Mouse (Mus musculus) T-helper 17 cell (primary cell): ENCODE results near the gene Nrap.
"Not testable (repeated sequence)": the region's sequence is repeated elsewhere in the genome, so short reads cannot be mapped to it uniquely, and the experiment has no call there.

Experiments
- in situ Hi-C, 2 experiments: fragments of 300-600 bp; cut with MboI, MseI; formaldehyde crosslinking; loops; 1 replicate in 1 of 2; 2 replicates in 1 of 2; pipeline ENCODE4 v1.15.1; 2025; ENCODE audit warnings: high pct_unique_total_duplicates in 2 of 2

Nrap gene

DNA sequence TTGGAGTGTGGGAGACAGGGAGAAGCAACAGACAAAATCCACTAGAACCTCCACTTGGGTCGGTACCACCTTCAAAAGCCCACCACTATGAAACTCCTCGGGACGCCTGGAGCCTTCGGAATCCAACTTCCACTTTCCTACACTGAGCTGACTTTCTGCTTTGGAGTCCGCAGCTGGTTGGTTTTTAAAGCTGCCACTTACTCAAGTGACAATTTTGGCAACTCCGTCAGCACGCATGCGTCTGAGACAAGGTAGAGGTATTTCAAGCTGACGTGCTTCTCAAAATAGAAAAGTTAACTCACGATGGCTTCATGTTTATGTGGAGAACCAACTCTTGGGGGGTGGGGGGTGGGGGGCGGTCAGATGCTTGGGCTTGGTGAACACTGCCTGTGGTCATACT lies at the start of gene Nrap:
TSS of gene Nrap (minus strand) at position 159 of the 400 bp plus-strand sequence.
- in situ Hi-C loops: no loop called here

DNA sequence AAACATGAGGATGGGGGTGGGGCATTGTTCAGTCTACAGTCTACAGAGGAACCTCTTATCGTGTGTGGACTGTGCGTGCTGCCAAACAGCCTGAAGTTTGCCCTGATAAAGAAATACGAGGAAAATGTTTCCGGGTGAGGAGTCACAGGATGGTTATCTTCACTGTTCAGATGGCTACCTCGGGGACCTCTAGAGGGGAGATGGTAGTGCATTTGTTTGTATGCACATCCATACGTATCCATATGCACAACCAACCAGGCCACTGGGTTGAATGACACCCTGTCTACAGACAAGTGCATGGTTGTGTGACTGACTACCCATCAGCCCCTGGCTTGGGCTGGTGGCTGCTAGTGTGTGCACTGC lies 49.2 kb upstream of the Nrap start:
- in situ Hi-C loops: loop anchor here in 1 of 2 experiments (5.0 kb wide), 1 partner anchor 103 kb away; no protein-coding TSS in a partner anchor

DNA sequence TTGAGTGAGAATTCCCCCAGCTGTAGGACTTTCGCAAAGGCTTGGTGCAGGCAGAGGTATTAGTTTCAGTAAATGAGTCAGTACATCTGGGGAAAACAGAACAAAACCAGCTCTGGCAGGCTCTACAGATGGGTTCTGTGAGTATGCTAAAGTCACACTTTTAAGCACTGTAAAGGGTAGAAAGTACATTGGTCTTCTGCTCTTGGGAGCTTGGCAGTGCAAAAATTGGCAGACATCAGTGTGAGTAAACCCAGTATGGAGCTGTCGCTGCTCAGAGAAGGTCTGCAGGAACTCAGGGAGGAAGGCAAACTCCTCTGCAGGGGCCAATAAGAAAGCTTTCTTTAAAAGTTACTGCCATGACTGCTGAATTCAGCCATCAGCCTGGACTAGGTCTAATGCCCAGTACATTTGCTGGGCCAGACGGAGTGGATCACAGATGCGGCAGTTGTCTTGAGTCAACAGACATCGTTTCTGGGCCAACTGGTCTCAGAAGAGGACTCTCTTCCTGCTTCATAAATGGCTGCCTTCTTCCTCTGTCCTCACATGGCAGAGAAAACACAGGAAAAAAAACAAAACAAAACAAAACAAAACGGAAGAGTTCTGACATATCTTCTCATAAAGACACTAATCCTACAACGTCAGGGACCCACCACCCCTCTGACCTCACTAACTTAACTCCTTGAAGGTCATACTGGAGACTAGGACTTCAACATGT lies 48.7 kb upstream of the Nrap start:
- in situ Hi-C loops: loop anchor here in 1 of 2 experiments (5.0 kb wide), 1 partner anchor 104 kb away; no protein-coding TSS in a partner anchor

- in situ Hi-C loops: loop anchor here in 1 of 2 experiments (5.0 kb wide), 1 partner anchor 106 kb away; no protein-coding TSS in a partner anchor
These were observed 46.5 kb upstream of the Nrap start for GRCm38 (mm10) chr19:56436380-56436779.

GRCm38 (mm10) chr19:56433581-56433980 lies 43.7 kb upstream of the Nrap start:
- in situ Hi-C loops: no loop called here

- in situ Hi-C loops: no loop called here
These were observed 42.9 kb upstream of the Nrap start for GRCm38 (mm10) chr19:56432706-56433105.

- in situ Hi-C loops: no loop called here
These were observed 40.5 kb upstream of the Nrap start for GRCm38 (mm10) chr19:56430369-56430768.

DNA sequence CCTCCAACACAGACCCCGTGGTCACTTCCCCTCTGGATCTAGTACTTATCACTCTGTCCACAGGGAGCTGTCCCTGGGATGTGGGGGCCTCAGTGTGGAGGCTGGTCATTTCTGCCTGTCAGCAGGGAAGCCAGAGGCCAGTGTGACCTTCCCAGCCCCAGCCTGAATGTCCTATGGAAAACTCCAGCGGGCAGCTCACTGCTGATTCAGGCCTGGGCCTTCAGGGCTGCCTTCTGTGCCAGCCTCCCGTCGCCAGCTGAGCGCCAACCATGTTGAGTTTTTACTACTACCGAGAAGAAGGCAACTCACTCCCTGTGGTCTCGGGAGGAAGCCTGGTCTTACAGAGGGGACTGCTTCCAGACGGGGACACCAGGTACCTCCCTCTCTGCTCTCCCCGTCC lies 35.7 kb upstream of the Nrap start:
- in situ Hi-C loops: loop anchor here in 1 of 2 experiments (5.0 to 10.0 kb wide), 2 partner anchors 259 to 352 kb away; no protein-coding TSS in a partner anchor

GRCm38 (mm10) chr19:56424606-56425395 lies 35.0 kb upstream of the Nrap start:
- in situ Hi-C loops: loop anchor here in 1 of 2 experiments (5.0 to 10.0 kb wide), 2 partner anchors 260 to 352 kb away; no protein-coding TSS in a partner anchor

GRCm38 (mm10) chr19:56423370-56423769 lies 33.5 kb upstream of the Nrap start:
- in situ Hi-C loops: loop anchor here in 1 of 2 experiments (10.0 kb wide), 1 partner anchor 261 kb away; no protein-coding TSS in a partner anchor

DNA sequence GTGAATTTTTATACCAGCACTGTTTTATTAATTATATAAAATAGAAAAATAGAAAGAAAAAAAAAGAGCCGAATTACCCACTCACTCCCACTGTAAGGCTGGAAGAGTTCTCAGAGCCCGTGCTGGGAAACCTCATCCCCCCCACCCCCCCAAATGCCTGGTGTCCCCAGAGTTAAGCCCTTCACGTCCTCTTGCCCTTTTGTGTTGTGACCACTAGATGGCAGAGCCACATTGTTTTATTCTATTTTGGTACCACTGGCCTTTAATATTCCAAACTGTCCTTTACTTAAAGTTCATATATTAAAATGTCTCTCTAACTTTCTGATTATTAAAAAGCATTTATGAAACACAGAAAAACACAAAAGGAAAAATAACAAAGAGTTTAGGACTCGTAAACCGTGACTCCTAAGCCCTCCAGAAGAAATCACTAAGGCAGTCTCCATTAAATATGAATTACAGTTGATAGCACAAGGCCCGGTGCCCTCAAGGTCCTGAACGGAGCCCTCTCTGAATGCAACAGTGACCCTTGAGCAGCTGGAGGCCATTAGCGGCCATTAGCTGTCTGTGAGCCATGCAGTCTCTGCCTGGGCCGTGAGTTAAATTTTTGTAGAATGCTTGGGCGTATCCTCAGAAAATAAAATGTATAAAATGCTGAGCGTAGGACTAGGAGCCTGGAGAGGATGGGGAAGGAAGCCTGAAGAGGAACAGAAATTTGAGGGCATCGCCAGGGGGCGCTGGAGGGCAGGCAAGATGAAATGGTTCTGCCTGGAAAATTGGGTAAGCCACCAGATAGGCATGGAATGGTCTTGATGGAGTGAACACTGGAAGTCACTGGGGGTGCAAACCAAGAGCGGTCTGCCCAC lies 32.9 kb upstream of the Nrap start:
- in situ Hi-C loops: loop anchor here in 1 of 2 experiments (10.0 kb wide), 1 partner anchor 262 kb away; no protein-coding TSS in a partner anchor

- in situ Hi-C loops: loop anchor here in 1 of 2 experiments (10.0 kb wide), 1 partner anchor 264 kb away; no protein-coding TSS in a partner anchor
These were observed 30.5 kb upstream of the Nrap start for GRCm38 (mm10) chr19:56420345-56420744.

- in situ Hi-C loops: loop anchor here in 1 of 2 experiments (5.0 kb wide), 1 partner anchor 358 kb away; no protein-coding TSS in a partner anchor
These were observed 29.6 kb upstream of the Nrap start for GRCm38 (mm10) chr19:56419452-56419851.

DNA sequence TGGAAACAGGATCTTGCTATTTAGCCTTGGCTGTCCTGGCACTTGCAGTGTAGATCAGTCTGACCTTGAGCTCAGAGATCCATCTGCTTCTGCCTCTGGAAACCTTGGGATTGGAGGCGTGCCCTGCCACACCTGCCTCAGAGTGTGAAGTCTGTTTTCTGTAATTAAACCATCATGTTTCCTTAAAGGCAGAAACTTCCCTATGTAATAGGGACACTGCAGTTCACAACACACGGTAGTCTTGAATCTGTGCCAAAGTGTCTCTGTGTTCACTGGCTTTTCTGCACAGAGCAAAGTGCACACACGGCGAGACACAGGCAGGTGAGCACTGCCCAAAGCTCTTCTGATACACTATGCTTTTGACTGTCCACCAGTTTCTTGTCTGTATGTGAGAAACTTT lies 28.6 kb upstream of the Nrap start:
- in situ Hi-C loops: loop anchor here in 1 of 2 experiments (5.0 kb wide), 1 partner anchor 359 kb away; no protein-coding TSS in a partner anchor

DNA sequence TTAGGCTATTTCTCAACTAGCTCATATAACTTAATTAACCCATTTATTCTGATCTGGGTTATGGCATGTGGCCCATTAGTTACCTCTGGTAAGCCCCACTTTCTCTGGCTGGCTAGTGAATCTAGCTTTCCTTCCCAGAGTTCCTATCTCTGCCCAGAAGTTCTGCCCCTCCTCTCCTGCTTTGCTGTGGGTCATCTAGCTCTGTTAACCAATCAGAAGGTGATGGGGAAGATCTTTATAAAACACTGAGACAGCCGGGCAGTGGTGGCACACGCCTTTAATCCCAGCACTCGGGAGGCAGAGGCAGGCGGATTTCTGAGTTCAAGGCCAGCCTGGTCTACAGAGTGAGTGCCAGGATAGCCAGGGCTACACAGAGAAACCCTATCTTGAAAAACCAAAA lies 20.0 kb upstream of the Nrap start:
- in situ Hi-C loops: not testable (repeated sequence)

GRCm38 (mm10) chr19:56406581-56406980 lies 16.7 kb upstream of the Nrap start:
- in situ Hi-C loops: no loop called here

GRCm38 (mm10) chr19:56405824-56406223 lies 16.0 kb upstream of the Nrap start:
- in situ Hi-C loops: no loop called here

- in situ Hi-C loops: no loop called here
These were observed 12.0 kb upstream of the Nrap start for GRCm38 (mm10) chr19:56401864-56402263.

DNA sequence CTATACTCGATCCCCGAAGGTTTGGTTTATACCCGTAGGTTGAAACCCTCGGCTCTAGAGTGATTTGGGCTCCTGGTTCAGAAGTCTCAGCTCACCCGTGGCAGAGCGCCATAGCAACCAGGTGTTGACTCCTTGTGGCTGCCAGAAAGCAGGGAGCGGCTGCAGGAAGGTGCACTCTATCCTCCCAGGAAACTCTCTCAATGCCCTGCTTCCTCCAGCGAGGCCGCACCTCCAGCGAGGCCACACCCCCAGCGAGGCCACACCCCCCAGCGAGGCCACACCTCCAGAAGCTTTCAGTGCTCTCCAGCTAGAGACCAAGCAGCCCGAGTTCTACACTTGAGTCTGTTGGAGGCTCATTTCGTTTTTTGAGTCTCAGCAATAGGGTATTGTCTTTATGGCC lies 10.4 kb upstream of the Nrap start:
- in situ Hi-C loops: no loop called here

DNA sequence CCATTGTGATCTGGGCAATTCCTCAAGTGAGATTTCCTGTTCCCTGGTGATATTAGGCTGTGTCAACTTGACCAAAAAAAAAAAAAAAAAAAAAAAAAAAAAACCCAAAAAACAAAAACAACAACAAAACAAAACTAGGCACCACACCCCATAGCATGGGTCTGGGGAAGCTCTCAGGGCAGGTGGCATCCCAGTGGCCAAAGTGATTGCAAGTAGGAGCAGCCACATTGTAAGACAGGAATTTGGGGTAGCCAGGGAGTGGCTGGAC lies 8.6 kb upstream of the Nrap start:
- in situ Hi-C loops: no loop called here
